Mouse (Mus musculus): ENCODE data around the gene Cdh24.

DNA sequence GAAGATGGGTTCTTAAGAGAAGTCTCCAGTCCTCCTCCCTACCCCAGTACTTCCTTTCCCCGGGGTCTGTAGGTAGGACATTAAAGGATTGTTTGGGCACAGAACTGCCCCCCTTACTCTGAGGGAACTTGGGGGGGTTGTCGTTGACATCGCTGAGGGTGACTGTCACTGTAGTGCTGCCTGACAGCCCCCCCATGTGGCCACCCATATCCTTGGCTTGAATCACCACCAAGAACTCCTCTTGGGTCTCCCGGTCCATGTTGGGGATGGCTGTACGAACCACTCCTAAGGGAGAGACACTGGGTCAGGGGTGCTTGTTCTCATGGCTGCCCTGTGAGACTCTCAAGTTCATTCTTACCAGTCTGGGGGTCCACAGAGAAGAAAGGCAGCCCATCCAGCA is 3.0 kb downstream of the Cdh24 start:
- TF ChIP-seq POLR2A (IDR thresholded peaks at IDR 0.05; ENCODE audit: control insufficient read depth, extremely low read depth, insufficient read depth, low read length, poor library complexity) = no peak
- TF ChIP-seq CTCF (IDR thresholded peaks at IDR 0.05; ENCODE audit: borderline replicate concordance, control insufficient read depth, extremely low read depth, insufficient read depth, low read length, poor library complexity) = peak; percentile 21; the same call in 1 of the 2 replicates
